Mouse (Mus musculus) liver, postnatal 0 days (tissue): ENCODE results near the gene Ttbk2.

Experiments used
- CTCF ChIP-seq: sonication (generic); IDR thresholded peaks from 2 replicates; pipeline ENCODE4 v1.5.1; 2016; ENCODE audit warnings: antibody characterized with exemption, low read depth
- EP300 ChIP-seq: IDR thresholded peaks from 2 replicates; pipeline ENCODE4 v1.6.1; 2016; ENCODE audit warnings: antibody characterized with exemption, low read depth, mild to moderate bottlenecking

GRCm38 (mm10) chr2:120858131-120858530 lies 7.7 kb upstream of the Ttbk2 start:
- TF ChIP-seq CTCF (no peak), EP300 (no peak)
